Mouse (Mus musculus) liver, embryonic 14.5 days (tissue): ENCODE measurements at regions not wholly inside any gene's neighbourhood (a gene's known extent, or its start where the extent isn't known, plus 50 kb on each side); places are given as distances from the start of the nearest gene placed in this dataset.

Experiments used
- CTCF ChIP-seq: IDR thresholded peaks from 2 replicates; pipeline ENCODE4 v1.5.1; 2016; ENCODE audit warnings: antibody characterized with exemption, low read depth, control low read depth
- EP300 ChIP-seq: IDR thresholded peaks from 2 replicates; pipeline ENCODE4 v1.6.1; 2016; ENCODE audit warnings: antibody characterized with exemption, low read depth

- TF ChIP-seq CTCF (no peak), EP300 (no peak)
Measured at GRCm38 (mm10) chr12:67799776-67800175, 577.4 kb upstream of the Mdga2 start.
